Mouse (Mus musculus) spleen, postnatal 36 days (tissue): ENCODE measurements at regions not wholly inside any gene's neighbourhood (a gene's known extent, or its start where the extent isn't known, plus 50 kb on each side); places are given as distances from the start of the nearest gene placed in this dataset.
A peak's percentile ranks its signal among the peaks of the same experiment; 100 is the strongest.
"Not testable (repeated sequence)": the region's sequence is repeated elsewhere in the genome, so short reads cannot be mapped to it uniquely, and the experiment has no call there.

Experiments used
- DNase-seq, 2 experiments: peaks; one replicate each; pipeline ENCODE4 v3.0.0; 2022; ENCODE audit warnings: low spot score in 2 of 2, mixed read lengths in 1 of 2

- DNase-seq, result no peak
Observed at GRCm38 (mm10) chr17:42956588-42956987, 59.8 kb upstream of the Tnfrsf21 start.

DNA sequence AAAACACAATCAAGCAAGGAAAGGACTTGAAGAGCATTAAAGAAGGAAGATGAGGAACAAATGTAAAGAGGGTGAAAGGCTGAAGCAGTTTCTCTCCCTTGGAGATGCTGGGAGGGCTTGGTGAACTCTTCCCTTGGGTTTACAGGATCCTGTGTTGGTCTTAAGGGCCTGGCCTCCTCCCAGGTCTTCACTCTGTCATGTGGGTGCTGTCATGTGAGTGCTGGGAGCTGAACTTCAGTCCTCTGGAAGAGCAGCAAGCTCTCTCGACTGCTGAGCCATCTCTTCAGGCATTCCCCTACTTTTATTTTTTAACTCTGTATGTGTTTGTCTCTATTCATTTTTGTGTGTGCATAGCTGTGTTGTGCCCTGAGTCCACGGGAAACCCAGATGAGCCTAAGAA lies 61.6 kb upstream of the Tnfrsf21 start:
- no peak for DNase-seq

DNA sequence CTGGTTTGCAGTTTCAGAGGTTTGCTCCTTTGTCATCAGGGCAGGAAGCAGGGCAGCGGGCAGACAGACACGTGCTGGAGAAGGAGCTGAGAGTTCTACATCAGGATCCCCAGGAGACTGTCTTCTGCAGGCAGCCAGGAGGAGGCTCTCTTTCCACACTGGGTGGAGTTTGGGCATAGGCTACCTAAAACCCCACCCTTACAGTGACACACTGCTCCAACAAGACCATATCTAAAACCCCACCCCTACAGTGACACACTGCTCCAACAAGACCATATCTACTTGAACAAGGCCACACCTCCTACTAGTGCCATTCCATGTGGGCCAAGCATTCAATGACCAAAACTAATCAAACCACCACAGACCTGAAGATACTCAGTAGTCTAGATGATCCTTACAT lies 68.0 kb upstream of the Cd2ap start:
- no peak for DNase-seq

DNA sequence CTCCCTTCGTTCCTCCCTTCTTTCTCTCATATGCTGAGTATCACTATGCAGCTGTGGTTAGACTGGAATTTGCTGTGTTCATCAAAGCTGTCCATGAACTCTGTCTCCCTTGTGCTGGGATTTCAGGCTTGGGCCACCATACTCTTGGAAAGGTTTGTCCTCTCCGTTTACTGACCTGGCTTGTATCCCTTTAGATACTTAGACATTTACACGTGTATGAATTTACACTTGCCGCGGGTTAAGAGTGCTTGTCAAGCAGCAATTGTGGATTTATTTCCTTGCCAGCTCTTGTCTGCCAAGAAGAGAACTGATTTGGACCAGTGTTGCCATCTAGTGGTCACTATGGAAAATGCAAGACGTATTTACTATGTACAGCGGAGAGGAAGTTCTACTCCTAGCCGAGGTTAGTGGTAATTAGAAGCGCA lies 66.8 kb upstream of the Cd2ap start:
- peak; percentile 73 to 79 for DNase-seq

DNA sequence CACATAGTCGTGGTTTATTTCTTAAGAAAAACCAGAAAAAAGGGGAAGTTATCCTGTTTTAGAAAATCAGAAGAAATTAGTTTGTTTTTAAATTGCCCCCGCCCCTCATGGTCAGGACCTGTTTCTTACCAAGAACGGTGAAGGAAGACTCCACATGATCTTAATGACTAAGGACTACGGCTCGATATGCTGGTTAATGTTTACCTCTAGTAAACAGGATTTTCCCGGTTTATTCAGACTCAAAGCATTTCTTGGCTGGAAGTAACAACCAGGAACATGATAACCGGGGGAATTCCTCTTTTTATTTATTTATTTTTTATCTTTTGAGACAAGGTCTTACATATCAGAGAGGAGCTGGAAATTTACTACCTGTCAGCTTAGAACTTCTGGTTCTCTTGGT lies 63.0 kb upstream of the Cd2ap start:
- no peak for DNase-seq

GRCm38 (mm10) chr17:42938579-42938978 lies 62.1 kb upstream of the Cd2ap start:
- DNase-seq, result no peak

DNA sequence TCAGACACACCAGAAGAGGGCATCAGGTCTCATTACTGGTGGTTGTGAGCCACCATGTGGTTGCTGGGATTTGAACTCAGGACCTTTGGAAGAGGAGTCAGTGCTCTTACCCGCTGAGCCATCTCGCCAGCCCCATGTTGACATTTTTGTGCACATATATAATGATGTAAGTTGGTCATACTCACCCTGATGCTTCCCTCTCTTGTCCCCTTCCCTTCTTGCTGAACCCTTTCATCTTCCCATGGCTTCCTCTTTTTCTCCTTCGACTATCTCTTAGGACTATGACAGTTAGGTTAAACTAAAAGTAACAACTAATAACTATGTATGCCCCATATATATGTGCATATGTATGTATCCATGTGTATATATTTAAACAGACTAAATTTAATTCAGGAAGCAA lies 61.0 kb upstream of the Cd2ap start:
- not testable (repeated sequence) for DNase-seq

GRCm38 (mm10) chr17:42934068-42934467 lies 57.6 kb upstream of the Cd2ap start:
- no peak for DNase-seq

DNA sequence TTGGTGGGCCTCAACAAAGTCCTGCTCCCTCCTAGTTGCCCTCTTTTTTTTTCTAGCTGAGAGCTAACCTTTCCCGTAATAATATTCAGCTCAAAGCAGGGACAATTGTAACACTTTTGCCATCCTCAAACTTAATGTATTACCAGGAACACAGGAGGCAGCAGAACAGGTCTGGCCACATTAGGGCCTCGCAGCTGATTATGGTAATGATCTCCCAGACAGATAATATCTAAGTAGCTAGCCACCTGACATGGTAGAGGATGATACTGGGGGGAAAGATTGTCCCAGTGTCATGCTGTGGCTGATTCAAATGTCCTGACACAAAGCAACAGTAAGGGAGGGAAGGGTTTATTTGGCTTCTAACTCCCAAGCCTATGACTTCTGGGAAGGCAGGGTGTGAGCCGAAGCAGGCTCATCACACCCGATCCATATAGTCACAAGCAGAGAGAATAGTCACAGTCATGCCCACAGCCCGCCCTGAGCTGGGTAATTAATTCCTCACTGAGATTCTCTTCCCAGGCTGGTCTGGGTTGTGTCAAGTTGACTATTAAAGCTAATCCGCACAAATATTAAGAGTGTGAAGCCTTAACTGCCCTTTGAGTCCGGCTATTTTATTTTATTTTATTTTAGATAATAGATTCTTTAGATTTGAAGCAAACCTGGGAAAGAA lies 57.0 kb upstream of the Cd2ap start:
- DNase-seq, result no peak

GRCm38 (mm10) chr17:42927320-42927719 lies 50.9 kb upstream of the Cd2ap start:
- no peak for DNase-seq
